Mouse (Mus musculus) liver, embryonic 16.5 days (tissue): Measurements from ENCODE around the gene Dok7. TPM values are rescaled to one million over a fixed set of nuclear protein-coding genes. Genes with fewer than 3 reads are reported as not detected.

Experiments used
- ATAC-seq: fragments of 200-750 bp; cut with Nextera tagmentation; 2 replicates; pipeline ENCODE4 v1.8.0; 2017; ENCODE audit warnings: low read depth, mild to moderate bottlenecking, moderate number of reproducible peaks, moderate library complexity
- H3K27ac ChIP-seq: fragments of 300-500 bp; sonication (generic); 2 replicates; pipeline ENCODE4 v1.5.1; 2014; ENCODE audit warnings: mild to moderate bottlenecking, low read length
- H3K27me3 ChIP-seq: fragments of 300-500 bp; sonication (generic); 2 replicates; pipeline ENCODE4 v1.6.1; 2014; ENCODE audit warnings: low read depth, low read length, mixed read lengths; ENCODE audit not compliant: control insufficient read depth, insufficient read depth
- H3K36me3 ChIP-seq: fragments of 300-500 bp; sonication (generic); 2 replicates; pipeline ENCODE4 v1.6.1; 2014; ENCODE audit warnings: mild to moderate bottlenecking; ENCODE audit not compliant: control insufficient read depth, insufficient read depth
- H3K4me1 ChIP-seq: fragments of 300-500 bp; sonication (generic); 2 replicates; pipeline ENCODE4 v1.6.1; 2014; ENCODE audit warnings: low read depth, low read length, mixed read lengths; ENCODE audit not compliant: control insufficient read depth
- H3K4me2 ChIP-seq: fragments of 300-500 bp; sonication (generic); 2 replicates; pipeline ENCODE4 v1.6.1; 2014; ENCODE audit warnings: low read depth, low read length, mixed read lengths
- H3K4me3 ChIP-seq: fragments of 300-500 bp; sonication (generic); 2 replicates; pipeline ENCODE4 v1.5.1; 2014; ENCODE audit warnings: low read depth, mild to moderate bottlenecking, low read length
- H3K9ac ChIP-seq: fragments of 300-500 bp; sonication (generic); 2 replicates; pipeline ENCODE4 v1.6.1; 2014; ENCODE audit warnings: low read depth, low read length
- H3K9me3 ChIP-seq: fragments of 300-500 bp; sonication (generic); replicated peaks from 2 replicates; pipeline ENCODE4 v1.6.1; 2016; ENCODE audit warnings: low read length; ENCODE audit not compliant: control insufficient read depth
- WGBS: fragments of 180-500 bp; shearing (Covaris S2); extraction: QIAGEN DNeasy Blood & Tissue Kit; methylation state at CpG from one replicate; pipeline ENCODE4 v1.1.7; 2014; ENCODE audit not compliant: insufficient replicate concordance; 5-methylcytosine and 5-hydroxymethylcytosine counted together
- polyA plus RNA-seq: library from polyadenylated mRNA; unstranded; fragments of >200 nt; fragmentation: Nextera tagmentation; extraction: Ambion mirVana; gene quantifications from 2 replicates; pipeline ENCODE4 v1.2.1, GENCODE M21; 2015

Gene Dok7
- polyA plus RNA-seq, 1 experiment from 2014 or later: 0.19 TPM

DNA sequence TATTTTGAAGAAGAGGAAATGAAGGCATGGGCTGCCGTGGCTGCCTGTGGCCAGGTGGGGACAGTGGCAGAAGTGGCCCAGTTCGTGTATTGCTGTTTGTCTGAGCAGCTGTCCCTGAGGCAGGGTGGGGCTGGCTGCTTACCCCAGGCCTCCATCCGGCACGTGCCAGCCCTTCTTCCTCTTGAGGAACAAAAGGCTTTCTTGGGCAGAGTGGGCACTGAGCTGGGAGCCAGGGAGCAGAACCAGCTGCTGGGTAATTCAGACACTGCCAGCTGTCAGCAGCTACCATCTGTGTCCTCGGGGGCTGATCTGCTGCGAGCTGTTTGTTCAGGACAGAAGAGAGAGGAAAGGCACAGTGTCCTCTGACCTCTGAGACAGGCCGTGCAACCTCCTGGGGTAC, 14.4 kb downstream of the Dok7 start:
- 42% methylated on average over 7 of the region's 7 CpGs for WGBS
- Histone ChIP-seq H3K4me2 (no peak overlapping the region), H3K4me1 (no peaks in the 10 kb centered on the region), H3K27me3 (no peaks in the 10 kb centered on the region), H3K27ac (no peak overlapping the region), H3K36me3 (no peaks in the 10 kb centered on the region), H3K9ac (no peak overlapping the region), H3K4me3 (no peak overlapping the region), H3K9me3 (no peaks in the 10 kb centered on the region)
- no peak for ATAC-seq

DNA sequence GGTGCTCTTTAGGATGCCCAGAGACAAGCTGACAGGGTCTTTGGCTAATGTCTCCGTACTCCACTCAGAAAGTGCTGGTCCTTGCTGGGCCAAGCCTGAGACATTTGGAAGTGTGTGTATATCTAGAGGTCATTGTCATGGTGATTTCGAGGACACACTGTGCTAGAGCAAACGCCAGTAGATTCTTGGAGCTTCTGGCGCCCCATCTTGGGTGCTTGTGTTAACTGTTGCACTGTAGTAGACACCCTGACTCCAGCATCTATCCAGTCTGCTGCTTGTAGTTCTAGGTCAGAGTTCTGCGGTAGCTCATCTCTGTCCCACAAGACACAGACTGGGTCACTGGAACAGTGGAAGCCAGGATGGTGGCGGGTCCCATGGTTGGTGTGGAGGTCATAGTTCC, 15.3 kb downstream of the Dok7 start:
- 71% methylated on average over 6 of the region's 6 CpGs for WGBS
- H3K4me1 ChIP-seq: no peaks in the 10 kb centered on the region

DNA sequence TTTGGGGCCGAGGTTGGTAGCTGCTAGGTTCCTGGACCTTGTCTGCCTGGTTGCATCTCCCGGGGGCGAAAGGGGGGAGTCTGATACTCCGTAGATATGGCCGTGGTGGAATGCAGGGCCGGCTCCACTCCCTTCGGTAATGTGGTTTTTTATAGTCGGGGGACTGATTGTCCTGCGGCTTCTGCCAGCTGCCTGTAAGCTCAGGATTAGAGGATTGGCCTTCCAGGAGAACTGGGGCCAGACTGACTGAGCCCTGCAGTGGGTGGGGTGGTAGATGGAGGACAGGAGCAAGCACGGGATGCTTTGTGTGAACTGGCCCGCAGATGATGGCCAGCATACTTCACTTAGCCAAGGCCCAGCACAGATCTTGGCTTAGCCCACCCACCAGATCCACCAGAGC, 16.7 kb downstream of the Dok7 start:
- ATAC-seq: no peak
- Histone ChIP-seq H3K4me2 (no peak overlapping the region), H3K9ac (no peak overlapping the region), H3K27ac (no peak overlapping the region), H3K27me3 (no peaks in the 10 kb centered on the region), H3K4me3 (no peak overlapping the region), H3K36me3 (no peaks in the 10 kb centered on the region), H3K4me1 (no peaks in the 10 kb centered on the region), H3K9me3 (no peaks in the 10 kb centered on the region)
- WGBS: 74% methylated on average over 11 of the region's 11 CpGs

More for the DNA sequence above, 15.3 kb downstream of the Dok7 start:
- Histone ChIP-seq H3K4me3 (no peak overlapping the region), H3K9me3 (no peaks in the 10 kb centered on the region), H3K27ac (no peak overlapping the region), H3K36me3 (no peaks in the 10 kb centered on the region), H3K27me3 (no peaks in the 10 kb centered on the region), H3K4me2 (no peak overlapping the region), H3K9ac (no peak overlapping the region)
- no peak for ATAC-seq

DNA sequence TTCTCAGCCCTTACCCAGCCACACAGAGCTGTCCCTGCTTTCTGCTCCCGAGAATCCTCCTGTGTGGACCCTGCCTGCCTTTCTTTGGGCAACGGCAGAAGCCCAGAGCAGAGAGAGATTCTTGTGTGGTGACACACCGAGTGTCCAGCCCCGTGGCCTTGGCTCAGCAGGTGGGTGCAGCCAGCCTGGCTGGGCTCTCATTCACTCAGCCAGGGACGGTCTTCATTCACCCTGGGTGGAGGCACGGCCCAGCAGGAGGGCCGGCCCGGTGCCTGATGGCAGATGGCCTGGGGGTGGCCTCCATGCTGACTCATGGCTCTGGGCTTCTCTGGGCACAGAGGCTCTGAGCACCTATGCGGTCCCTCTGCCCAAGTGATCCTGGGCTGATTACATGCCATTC, 17.4 kb downstream of the Dok7 start:
- H3K9me3 ChIP-seq: no peaks in the 10 kb centered on the region
- no peak overlapping the region for H3K9ac ChIP-seq
- 70% methylated on average over 9 of the region's 9 CpGs for WGBS
- no peak overlapping the region for H3K27ac ChIP-seq
- H3K4me1 ChIP-seq: no peaks in the 10 kb centered on the region
- no peaks in the 10 kb centered on the region for H3K36me3 ChIP-seq
- H3K4me2 ChIP-seq: no peak overlapping the region
- H3K27me3 ChIP-seq: peaks cover under 1% of the 10 kb centered on the region; the same call in 1 of the 2 replicates
- no peak overlapping the region for H3K4me3 ChIP-seq
- ATAC-seq: no peak

DNA sequence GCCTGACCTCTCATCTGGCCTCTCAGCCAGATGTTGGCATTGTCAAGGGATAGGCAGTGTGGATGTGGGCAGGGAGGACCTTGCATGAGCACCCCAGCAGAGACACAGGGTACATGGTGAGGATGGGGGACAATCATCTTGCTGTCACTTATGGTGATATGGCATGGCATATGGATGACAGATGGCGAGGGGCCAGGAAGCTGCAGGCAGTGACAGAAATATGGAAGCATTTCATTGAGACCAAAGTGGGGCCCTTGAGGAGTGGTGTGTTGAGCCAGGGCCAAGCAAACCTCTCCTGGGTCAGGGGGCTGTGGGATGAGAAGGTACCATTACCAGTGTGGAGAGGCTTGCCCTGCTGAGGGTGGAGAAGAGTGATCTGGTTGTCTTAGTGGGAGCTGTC, 19.8 kb downstream of the Dok7 start:
- Histone ChIP-seq H3K9me3 (no peaks in the 10 kb centered on the region), H3K4me1 (no peaks in the 10 kb centered on the region), H3K4me2 (no peak overlapping the region), H3K27me3 (peaks cover 8% of the 10 kb centered on the region), H3K4me3 (no peak overlapping the region), H3K36me3 (no peaks in the 10 kb centered on the region), H3K9ac (no peak overlapping the region), H3K27ac (no peak overlapping the region)
- ATAC-seq: no peak
- WGBS: 63% methylated on average over 1 of the region's 1 CpGs

DNA sequence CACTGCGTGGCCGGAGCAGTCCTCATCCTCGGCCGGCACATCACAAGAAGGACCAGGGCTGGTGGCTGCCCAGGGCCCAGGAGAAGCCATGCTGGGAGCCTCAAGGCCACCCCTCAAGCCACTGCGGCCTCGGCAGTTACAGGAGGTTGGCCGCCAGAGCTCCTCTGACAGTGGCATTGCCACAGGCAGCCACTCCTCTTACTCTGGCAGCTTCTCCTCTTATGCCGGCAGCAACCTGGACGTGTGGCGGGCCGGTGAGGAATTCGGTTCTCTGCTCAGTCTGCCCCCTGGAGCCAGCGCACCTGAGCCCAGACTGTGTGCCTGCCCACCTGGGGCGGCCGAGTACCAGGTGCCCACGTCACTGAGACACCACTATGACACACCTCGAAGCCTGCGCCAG, 22.5 kb downstream of the Dok7 start:
- Histone ChIP-seq H3K4me3 (no peak overlapping the region), H3K27ac (no peak overlapping the region), H3K36me3 (no peaks in the 10 kb centered on the region), H3K9ac (no peak overlapping the region), H3K4me1 (no peaks in the 10 kb centered on the region), H3K9me3 (no peaks in the 10 kb centered on the region), H3K4me2 (no peak overlapping the region), H3K27me3 (peaks cover 8% of the 10 kb centered on the region)
- WGBS: 37% methylated on average over 18 of the region's 18 CpGs
- ATAC-seq: no peak

DNA sequence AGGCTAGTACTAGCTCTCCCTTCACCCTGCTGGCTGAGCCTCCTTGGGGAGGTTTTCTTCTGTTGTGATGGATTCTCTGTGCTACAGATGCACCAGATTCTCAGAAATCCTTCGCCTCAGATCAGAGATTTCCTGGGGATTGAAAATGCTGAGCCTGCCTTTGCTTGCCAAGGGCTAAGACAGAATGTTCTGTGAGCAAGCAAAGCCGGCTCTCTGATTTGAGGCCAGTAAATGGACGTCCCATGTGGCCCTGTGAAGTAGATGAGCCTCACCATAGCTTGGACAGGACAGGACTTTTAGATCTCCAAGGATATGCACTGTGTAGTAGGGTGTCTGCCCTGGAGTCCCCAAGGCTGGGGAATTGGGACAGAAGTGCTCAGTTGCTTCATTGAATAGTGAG, 28.3 kb downstream of the Dok7 start:
- Histone ChIP-seq H3K9me3 (no peaks in the 10 kb centered on the region), H3K4me3 (no peak overlapping the region), H3K27me3 (no peaks in the 10 kb centered on the region), H3K36me3 (no peaks in the 10 kb centered on the region), H3K27ac (no peak overlapping the region), H3K4me2 (no peak overlapping the region), H3K9ac (no peak overlapping the region), H3K4me1 (no peaks in the 10 kb centered on the region)
- WGBS: 47% methylated on average over 3 of the region's 3 CpGs
- no peak for ATAC-seq

DNA sequence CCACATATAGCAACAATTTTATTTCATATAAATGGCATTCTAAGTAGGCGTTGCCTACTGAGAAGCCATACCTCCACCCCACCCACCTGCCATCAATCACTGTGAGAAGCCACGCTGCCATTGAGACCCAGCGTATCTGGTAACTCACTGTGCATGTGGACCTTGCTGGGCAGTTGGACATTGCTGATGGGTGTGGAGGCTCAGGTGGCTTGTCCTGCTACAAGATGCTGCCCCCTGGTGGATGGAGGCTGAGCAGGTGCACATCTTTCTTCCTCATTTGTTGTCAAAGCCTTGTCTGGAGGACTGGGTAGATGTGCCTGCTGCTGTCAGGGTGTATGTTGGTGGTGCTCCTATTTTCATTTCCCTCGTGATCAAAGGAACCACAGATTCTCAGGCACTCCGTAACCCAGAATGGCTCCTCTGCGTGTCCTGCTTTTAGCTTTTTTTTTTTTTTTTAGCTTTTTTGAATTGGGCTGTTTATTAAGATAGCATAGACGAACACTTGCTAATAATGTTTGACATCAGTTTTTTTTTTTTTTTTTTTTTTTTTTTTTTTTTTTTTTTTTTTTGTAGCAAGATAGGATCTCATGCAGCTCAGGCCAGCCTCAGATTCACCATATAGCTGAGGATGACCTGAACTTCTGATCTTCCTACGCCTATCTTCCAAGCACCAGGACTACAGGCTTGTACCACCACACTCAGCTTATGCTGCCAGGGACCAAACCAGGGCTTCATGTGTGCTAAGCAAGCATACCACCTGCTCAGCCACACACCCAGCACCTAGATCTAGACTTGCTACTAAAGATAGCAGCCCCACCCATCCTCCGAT, 32.4 kb downstream of the Dok7 start:
- no peaks in the 10 kb centered on the region for H3K27me3 ChIP-seq
- no peaks in the 10 kb centered on the region for H3K4me1 ChIP-seq
- no peak overlapping the region for H3K4me3 ChIP-seq
- no peak overlapping the region for H3K9ac ChIP-seq
- ATAC-seq: no peak
- peaks cover 10% of the 10 kb centered on the region for H3K36me3 ChIP-seq
- H3K4me2 ChIP-seq: no peak overlapping the region
- H3K9me3 ChIP-seq: no peaks in the 10 kb centered on the region
- 52% methylated on average over 9 of the region's 9 CpGs for WGBS
- H3K27ac ChIP-seq: no peak overlapping the region

DNA sequence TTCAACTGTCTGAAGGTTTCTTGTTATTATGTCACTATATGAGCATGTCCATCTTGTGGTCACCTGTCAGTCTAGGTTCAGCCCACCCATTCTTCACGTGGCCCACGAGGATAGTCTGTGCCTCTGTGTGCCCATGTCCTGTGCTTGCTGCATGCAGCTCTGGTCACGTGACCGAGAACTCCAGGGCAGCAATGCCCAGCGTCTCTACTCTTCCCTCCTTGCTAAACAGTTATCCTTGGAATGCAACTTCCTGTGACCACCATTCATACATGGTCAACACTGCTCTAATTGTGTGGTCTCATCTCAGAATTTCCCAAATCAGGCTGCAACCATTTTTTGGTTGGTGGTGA, 33.0 kb downstream of the Dok7 start:
- H3K4me3 ChIP-seq: no peak overlapping the region
- no peak overlapping the region for H3K27ac ChIP-seq
- no peak overlapping the region for H3K4me2 ChIP-seq
- peaks cover 13% of the 10 kb centered on the region for H3K36me3 ChIP-seq
- no peaks in the 10 kb centered on the region for H3K4me1 ChIP-seq
- H3K9ac ChIP-seq: no peak overlapping the region
- no peak for ATAC-seq
- H3K9me3 ChIP-seq: no peaks in the 10 kb centered on the region
- no peaks in the 10 kb centered on the region for H3K27me3 ChIP-seq
- 75% methylated on average over 5 of the region's 5 CpGs for WGBS
